Mouse (Mus musculus) gastrocnemius, adult 8-10 months (tissue): ENCODE results near the gene Rcl1. TPM values are rescaled to one million over a fixed set of nuclear protein-coding genes. Genes with fewer than 3 reads are reported as not detected.

Experiments used
- DNase-seq, 2 experiments: peaks; one replicate each; pipeline ENCODE4 v3.0.0; 2022; ENCODE audit warnings: low spot score in 2 of 2
- total RNA-seq, 4 experiments: library from RNA; stranded (reverse); gene quantifications; 2 replicates each; pipeline ENCODE4 v1.2.4; 2022

The Rcl1 gene
- total RNA-seq, 4 experiments from 2014 or later, result 5.0 to 8.5 (median 6.9) TPM

DNA sequence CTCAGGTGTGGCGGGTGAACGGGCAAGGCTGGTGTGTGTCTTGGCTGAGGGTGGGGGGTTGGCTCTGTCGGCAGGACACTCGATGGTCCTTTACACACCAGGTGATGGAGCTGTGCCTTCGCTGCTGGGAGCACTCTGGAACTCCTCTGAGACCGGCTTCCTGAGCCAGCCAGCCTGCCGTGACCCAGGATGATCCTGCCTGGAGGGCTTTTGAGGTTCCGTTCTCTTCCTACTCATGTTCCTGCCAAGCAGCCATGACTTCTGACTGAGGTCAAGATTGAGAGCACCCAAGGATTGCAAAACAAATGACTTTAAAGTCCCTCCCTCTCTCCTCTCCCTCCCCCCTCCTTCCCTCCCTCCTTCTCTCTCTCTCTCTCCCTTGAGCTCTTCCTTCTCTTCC lies 11.5 kb downstream of the Rcl1 start:
- peak; percentile 64 to 79 for DNase-seq

DNA sequence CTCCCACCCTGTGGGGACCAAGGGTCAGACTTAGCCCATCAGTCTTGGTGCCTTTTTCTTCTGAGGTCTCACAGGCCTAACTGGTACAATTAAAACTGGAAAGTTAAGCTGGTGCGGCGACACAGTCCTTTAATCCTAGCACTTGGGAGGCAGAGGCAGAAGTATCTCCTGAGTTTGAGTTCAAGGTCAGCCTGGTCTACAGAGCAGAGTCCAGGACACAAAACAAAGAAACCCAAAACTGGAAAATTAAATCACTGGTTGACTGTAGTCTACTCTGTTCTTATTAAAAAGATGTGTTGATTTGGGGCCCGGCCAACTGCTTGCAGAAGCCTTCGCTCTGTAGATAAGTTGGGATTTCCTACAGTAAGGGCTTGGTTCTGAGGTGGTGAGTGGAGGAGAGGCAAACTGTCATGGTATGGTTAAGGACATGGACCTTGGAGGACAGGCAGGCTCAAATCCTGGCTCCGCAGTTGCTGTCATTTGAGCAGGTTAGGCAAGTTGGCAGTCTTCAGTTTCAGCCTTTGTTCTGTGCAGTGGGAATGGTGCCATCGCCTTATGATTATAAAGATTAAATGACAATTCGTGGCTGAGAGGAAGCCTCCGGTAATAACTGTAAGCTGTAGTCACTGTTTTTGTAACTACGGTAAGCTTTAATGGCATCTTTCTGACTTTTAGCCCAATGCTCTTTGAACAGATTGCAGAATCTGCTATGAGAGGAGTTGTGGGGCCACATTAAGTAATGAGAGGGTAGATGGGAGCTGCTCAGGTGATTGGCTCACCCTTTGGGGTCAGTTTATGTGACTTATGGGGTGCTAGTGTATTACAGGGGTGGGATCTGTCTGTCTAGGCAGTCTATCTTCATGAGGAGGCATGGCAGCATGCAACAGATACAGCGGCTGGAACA lies 12.8 kb downstream of the Rcl1 start:
- no peak for DNase-seq

DNA sequence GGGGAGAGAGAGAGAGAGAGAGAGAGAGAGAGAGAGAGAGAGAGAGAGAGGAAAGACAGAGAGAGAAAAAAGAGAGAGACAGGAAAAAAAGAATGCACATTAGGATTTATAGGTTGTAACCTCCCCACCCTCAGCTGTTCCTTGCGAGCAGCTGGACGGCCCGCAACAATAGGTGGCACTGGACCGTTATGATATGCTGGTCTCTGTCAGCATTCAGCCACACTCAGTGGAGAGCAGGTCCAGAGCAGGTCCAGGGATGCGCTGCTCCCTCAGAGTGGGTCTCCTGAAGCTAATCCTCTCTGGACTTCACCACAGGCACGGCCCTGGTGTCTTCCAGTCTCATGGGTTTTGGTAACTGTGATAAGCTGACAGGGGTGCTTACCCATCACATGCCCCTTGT lies 15.6 kb downstream of the Rcl1 start:
- no peak for DNase-seq

DNA sequence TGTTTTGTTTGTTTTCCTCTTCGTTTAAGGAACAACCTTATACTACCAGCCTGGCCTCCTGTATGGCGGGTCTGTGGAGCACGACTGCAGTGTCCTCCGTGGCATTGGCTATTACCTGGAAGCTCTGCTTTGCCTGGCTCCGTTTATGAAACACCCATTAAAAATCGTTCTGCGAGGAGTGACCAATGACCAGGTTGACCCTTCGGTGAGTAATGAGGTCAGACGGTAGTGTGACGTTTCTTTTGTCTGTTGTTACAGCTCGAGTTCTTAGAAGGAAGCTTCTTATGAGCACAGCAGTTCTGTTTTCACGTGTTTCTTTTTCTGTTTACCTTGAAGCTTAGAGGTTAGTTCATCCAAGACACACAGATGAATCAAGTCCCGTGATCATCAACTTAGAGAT lies 17.0 kb downstream of the Rcl1 start:
- DNase-seq, result no peak

DNA sequence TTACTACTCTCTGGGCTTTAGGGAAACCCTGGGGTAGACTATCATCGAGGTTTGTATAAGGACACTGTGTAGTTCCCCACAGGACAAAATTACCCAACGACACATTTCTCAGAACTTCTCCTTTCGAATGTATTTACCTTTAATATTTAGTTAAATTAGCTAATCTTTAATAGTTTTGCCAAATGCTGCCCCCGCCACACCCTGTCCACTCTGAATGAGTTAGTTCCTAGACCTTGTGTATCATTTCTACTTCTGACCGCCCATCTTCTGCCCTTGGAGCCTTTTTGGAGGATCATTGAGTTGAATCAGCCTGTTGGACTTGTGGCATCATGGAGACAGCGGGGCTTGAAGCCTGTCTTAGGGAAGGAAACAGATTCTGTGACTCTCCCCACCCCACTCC lies 19.1 kb downstream of the Rcl1 start:
- no peak for DNase-seq

DNA sequence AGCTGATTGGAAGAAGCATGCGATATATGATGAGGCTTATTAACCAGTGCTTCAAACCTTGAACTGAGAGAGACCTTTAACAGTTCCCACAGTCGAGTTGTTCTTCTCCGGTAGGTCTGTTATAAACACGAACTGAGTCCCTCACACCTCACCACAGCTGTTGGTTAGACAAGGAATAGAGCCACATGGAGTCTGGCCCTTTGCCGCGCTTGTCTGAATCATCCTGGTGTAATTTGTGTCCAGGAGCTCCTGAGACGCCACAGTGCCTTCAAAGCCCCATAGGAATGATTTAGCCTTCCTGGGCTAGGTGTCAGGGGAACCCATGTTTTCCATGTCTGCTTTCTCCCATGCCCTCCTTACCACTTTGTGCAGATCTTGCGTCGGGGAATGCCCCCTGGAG lies 20.2 kb downstream of the Rcl1 start:
- DNase-seq, result no peak

DNA sequence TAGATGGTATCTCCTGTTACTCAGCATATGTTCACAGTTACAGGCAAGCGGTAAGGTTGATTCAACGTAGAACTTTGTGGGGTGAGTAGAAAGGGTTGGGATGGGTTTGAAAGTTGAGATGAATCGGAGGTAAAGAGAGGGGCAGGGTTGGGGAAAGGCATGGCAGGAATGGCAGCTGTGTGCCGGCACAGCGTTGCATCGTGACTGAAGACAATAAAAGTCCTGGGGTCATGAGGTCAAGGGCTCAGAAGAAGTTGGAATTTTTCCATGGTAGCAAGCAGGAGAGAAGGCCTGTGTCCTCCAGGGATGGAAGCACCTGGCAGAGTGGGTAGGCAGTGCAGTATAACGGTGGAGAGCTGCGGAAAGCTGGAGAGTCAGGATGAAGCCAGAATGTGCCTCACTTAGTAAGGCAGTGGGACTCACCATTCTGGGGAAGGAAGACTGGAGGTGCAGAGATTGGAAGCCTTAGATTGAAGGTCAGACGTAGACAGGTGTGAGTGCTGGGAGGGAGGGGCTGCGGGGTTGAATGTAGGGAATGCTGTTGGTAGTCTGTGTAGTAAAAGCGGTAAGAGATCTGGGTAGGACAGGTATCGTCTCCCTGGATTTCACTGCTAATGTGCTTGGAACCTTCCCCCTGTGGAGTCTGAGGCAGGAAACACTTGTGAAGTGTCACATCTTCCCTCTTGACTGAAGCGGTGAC lies 23.9 kb downstream of the Rcl1 start:
- no peak for DNase-seq

DNA sequence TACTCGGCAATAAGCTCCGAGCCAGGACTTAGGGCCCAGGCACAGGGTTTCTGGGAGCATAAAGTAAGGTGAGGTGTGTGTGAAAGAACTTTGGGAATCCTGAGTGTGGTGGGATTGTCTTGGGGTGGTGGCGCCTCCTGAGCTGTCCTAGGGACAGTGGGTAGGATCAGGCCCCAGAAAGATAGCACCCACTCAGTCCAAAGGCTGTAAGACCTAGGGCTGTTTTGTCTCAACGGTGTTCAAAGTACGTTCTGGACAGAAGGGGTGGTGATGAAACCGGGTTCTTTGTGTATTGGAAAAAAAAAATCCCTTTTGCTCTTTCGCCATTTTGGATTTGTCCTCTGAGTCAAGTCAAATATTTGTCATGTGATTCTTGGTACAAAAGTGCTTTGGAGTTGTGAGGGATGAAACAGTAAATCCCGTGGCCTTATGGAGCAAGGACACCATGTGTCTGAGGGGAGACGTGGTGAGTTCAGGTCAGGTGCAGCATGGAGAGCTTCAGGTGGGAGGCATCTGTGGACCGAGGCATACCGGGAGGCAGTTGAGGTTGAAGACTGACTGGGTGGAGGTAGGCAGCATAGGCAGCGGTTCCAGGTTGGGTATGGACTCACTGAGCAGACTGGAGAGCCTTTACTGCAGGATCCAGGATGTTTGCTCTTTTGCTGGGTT lies 25.3 kb downstream of the Rcl1 start:
- no peak for DNase-seq

DNA sequence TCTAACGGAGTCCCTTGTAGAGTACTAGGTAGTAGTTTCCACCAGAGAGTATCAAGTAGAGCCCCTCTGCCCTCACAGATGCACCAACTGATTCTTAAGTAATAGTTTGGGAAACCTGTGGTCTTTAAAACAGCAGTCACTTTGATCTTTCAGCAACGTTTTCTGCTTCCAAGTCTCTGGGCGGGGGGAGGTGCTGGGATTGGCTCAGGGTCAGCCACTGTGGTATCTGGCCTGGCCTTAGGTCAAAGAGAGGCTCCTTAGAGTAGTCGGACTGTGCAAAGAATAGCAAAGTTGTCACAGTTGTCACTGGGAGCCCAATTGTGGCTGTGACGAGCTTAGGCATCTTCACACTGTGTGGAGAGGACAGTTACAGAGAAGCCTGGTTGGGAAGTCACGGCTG lies 26.2 kb downstream of the Rcl1 start:
- no peak for DNase-seq

DNA sequence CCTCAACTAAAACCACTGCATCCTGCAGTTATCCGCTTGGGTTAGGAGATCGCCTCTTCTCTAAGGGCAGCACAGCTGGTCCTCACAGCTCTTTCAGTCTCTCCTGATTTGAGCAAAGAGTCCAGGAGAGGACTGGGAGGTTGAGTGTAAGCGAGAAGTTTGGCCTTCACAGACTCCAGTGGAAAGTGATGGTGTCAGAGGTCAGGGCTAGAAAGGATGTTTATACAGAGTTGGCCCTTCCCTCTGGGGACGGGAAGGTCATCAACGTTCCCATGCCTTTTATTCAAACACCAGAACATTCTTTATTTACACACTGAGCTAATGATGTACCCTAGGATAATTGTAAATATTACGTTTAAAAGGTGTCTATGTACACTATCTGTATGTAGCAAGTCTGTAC lies 27.0 kb downstream of the Rcl1 start:
- DNase-seq, result no peak

DNA sequence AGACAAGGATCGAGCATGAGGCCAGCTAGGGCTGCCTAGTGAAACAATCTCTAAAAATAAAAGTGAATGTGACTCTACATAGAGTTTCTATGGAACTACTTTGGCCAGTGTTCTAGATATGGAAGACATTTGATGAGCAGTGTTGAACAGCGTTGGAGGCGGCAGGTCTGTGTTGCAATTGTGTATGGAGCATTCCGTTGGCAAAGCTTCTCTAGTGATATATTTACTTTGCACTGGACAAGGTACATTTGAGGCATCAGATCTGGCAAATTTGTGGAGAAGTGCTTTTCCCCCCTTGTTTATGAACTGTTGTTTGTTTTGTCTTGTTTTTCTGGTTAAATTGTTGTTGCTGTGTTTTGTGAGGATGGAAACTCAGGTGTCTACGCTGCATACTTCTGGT lies 28.4 kb downstream of the Rcl1 start:
- DNase-seq, result no peak

DNA sequence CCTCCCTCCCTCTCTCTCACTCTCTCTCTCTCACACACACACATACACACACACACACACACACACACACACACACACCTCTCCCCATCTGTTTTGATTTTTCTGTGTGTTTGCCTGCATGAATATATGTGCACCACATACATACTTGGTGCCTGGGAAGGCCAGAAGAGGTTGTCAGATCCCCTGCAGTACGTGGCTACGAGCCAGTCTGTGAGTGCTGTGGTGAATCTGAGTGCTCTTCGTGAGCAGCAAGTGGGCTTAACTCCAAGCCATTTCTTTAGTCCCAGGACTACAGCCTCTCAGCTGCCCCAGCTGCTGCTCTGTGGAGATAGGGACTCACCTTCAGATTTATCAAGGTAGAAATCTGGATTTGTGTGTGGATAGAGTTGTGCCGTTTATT lies 30.0 kb downstream of the Rcl1 start:
- DNase-seq, result no peak

DNA sequence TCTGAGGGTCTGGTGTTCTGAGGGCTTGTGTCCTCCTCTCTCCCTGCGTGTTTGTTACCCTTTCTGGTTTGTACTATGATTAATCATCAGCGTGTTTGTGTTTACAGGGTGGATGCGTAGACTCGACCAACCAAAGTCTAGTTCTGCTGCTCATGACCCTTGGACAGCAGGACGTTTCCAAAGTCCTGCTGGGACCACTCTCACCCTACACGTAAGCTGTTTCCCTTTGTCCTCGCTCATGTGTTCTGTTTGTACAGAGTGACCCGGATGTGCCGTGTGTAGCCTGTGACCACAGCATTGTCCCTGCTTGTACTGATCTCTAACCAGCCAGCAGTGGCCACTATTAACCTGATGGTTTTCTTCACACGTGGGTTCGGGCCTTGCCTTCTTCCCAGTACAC lies 33.1 kb downstream of the Rcl1 start:
- no peak for DNase-seq

DNA sequence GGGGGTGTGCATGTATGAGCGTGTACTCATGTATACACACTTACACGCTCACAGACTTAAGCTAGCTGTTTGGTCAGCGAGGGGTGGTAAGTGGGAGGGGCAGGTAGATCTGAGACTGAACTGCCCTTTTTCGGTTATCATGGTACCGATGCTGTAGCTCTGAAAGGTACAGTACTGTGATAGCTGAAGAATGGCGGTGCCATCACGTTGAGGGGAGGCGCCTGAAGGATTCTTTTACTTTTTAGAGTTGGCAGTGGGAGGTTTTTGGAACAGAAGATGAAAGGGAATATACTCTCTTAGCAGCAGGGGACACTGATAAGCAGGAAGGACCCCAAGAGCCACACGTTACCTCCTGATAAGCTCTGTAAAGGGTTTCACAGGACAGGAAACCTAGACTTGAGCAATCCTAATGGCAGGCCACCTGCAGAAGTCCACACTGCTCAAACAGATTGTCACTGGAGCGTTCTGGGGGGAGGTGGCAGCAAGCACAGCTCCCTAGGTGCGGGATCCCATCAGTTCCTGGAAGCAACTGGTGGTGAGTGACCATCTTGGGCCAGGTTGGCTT lies 34.1 kb downstream of the Rcl1 start:
- DNase-seq, result no peak

DNA sequence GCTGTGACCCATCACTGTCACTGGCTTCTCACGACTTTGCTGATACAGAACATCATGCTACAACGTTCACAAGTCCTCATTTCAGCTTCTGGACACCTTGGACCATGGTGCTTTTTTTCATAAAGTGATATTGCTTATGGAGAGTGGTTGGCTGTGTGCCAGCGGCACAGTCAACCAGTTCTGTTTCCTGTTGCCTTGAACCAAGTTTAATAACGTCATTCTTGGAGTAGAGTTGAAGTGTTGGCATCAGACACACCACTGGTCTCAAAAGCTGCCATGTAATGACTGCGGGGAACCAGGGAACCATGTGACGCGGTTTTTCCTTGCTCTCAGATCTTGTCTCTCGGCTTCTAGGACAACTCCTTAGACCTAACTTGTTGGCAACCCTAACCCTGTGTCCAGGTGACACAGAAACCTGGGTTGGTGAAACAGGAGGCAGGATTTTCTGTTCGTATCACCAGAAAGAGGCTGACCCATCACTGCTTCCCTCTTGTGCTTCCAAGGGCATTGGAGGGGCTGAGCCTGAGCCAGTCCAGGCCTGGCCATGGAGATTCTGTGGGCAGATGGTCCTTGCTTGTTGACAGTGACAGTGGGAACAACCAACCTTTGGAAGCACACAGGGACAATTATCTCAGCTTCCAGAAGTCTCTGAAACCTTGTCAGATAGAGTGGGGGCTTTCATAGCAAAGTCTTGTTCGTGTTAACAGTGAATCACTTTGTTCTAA lies 37.5 kb downstream of the Rcl1 start:
- DNase-seq, result no peak

DNA sequence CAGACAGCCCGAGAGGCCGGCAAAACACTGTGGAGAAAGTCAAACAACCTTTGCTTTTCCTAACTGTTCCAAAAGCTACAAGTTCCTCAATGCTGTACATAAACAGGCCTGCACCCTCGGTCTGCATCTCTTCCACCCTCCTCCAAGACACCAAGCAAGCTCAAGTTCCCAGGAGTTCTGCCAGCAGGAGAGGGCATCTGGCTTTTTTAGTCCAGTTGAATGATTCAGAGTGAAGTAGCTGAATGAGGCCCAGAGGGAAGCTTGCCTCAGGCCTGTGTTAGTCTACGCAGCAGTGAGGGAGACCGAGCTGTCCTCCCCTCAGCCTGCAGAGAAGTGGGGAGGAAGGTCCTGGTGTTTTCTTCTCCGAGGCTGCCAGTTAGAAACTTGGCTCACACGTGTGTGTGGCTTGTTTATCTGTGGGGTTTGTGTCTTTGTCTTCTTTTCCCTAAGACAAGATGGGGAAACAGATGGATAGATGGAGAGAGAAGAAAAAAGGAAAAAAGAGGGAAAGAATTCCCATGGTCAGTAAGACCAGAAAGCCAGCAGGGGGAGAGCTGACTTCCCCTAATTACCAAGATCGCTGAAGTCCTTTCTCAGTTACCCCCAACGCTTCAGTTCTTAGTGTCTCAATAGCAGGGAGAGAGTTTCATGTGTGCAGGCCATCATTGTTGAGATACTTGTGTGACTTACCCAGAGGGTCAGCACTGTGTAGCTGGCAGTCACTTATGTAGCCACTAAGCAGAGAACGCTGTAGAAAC lies 38.7 kb downstream of the Rcl1 start:
- DNase-seq, result peak; percentile 10 to 34

DNA sequence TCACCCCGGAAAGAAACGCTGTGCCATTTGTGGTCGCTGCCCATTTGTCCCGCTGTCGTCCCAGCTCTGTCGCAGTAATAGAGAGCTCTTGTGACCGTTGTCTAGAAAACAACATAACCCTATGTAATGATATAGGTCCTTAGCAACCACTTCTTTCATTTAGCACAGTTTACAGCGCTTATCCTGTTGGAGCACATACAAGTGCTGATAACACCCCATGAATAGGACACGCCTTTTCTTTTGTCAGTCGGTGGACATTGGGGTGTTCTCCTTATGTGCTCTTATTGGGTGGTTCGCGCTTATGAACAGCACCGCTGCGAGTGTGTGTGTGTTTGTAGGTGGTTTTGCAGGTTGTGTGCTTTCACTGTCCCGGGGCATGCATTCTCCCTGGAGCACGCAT lies 39.8 kb downstream of the Rcl1 start:
- no peak for DNase-seq

DNA sequence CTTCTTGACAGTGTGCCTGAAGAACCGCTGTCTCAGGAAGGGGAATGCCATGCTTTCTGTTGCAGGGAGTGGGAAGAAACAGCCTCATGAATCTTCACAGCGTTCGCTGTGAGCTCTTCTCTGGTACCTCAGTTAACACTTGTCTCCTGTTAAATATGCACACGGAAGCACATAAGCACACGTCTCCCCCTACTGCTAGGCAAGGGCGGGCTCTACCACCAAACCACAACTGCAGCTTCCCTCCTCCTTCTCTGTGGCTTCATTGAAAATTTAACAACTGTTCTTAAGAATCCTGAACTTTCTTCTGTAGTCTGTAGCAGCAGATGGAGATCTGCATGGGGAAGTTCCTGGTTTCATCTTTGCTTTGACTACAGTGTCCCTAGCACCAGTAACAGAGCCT lies 41.1 kb downstream of the Rcl1 start:
- DNase-seq, result no peak

DNA sequence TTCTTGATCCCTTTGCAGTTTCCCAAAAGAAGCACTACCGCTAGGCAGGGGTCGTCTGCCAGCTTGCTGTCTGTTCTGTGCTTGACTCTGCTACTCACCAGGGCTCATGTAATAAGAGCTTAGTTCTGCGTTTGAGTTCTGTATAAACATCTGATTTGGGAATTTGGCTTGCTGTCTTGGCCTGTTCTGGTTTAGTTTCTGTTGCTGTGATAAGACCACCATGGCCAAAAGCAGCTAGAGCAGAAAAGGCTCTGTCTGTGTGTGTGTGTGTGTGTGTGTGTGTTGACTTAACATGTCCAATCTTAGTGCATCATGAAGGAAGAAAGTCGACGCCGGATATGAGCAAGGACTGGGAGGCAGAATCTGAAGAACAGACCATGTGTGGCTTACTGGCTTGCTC lies 44.2 kb downstream of the Rcl1 start:
- DNase-seq, result no peak

DNA sequence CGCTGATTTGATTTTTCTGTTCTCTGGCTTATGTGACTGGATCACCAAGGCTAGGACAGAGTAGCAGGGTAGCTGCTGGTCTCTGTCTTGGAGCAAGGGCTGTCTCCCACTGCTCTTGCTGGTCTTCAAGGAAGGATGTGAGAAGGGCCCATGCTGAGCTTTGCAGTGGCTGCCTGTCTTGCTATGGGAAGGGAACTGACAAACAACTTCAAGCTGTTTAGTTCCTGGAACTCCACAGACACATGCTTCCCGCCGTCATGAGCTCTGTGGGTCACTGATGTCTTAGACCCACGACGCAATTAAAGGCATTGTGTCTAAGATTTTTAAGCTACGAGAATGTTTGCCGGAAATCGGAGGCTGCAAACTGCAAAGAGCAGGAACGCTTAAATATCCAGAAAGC lies 45.6 kb downstream of the Rcl1 start:
- DNase-seq, result no peak

DNA sequence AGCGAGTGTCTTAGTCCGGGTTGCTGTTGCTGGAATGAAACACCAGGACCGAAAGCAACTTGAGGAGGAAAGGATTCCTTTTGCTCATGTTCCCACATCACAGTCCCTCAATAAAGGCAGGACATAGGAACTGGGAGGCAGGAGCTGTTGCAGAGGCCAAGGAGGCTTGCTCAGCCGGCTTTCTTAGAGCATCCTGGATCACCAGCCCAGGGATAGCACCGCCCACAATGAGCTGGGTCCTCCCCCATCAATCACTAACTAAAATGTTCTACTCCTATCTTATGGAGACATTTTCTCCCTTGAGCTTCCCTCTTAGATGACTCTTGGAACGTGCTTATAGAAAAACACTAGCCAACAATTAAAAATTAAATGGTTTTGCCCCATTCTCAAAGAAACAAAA lies 48.4 kb downstream of the Rcl1 start:
- DNase-seq, result no peak
